Mouse (Mus musculus) MEL (cell line): ENCODE results near the gene Mcrip1.

Experiments
- BHLHE40 ChIP-seq: IDR thresholded peaks from 2 replicates; pipeline ENCODE4 v1.6.1; 2012; ENCODE audit warnings: low read depth, mild to moderate bottlenecking, inconsistent platforms, low read length, improper control_type of control experiment, borderline replicate concordance
- CHD1 ChIP-seq: IDR thresholded peaks from 2 replicates; pipeline ENCODE4 v1.6.1; 2012; ENCODE audit warnings: low read depth, mild to moderate bottlenecking, inconsistent platforms, low read length, improper control_type of control experiment
- CTCF ChIP-seq, 3 experiments: IDR thresholded peaks in 2 of 3; conservative IDR thresholded peaks in 1 of 3; 2 replicates each; pipeline ENCODE4 v1.5.1; 2011 to 2012; ENCODE audit warnings: low read length in 3 of 3, low read depth in 2 of 3, mild to moderate bottlenecking in 2 of 3, improper control_type of control experiment in 1 of 3, inconsistent platforms in 1 of 3, mixed read lengths in 1 of 3, moderate library complexity in 1 of 3; ENCODE audit not compliant: control insufficient read depth in 1 of 3, insufficient read depth in 1 of 3, poor library complexity in 1 of 3, severe bottlenecking in 1 of 3
- EP300 ChIP-seq, 2 experiments: IDR thresholded peaks; 2 replicates each; pipeline ENCODE4 v1.6.1; 2011; ENCODE audit warnings: improper control_type of control experiment in 2 of 2, low read length in 2 of 2, low read depth in 1 of 2, mild to moderate bottlenecking in 1 of 2
- MAX ChIP-seq: IDR thresholded peaks from 2 replicates; pipeline ENCODE4 v1.6.1; 2011; ENCODE audit warnings: low read length, improper control_type of control experiment
- NELFE ChIP-seq: IDR thresholded peaks from 2 replicates; pipeline ENCODE4 v1.6.1; 2011; ENCODE audit warnings: low read depth, low read length, improper control_type of control experiment
- POLR2A ChIP-seq, 2 experiments: IDR thresholded peaks; 2 replicates each; pipeline ENCODE4 v1.6.1; 2011 to 2012; ENCODE audit warnings: low read length in 2 of 2, mild to moderate bottlenecking in 2 of 2, control low read depth in 1 of 2, improper control_type of control experiment in 1 of 2, low read depth in 1 of 2, moderate library complexity in 1 of 2; ENCODE audit not compliant: control insufficient read depth in 1 of 2, insufficient read depth in 1 of 2, poor library complexity in 1 of 2
- SIN3A ChIP-seq: IDR thresholded peaks from 2 replicates; pipeline ENCODE4 v1.6.1; 2012; ENCODE audit warnings: low read length, improper control_type of control experiment, inconsistent platforms
- TAL1 ChIP-seq: IDR thresholded peaks from 2 replicates; pipeline ENCODE4 v1.6.1; 2012; ENCODE audit warnings: mild to moderate bottlenecking, inconsistent platforms, low read length, moderate library complexity, mixed read lengths
- ZC3H11A ChIP-seq: IDR thresholded peaks from 2 replicates; pipeline ENCODE4 v1.6.1; 2012; ENCODE audit warnings: low read depth, mild to moderate bottlenecking, inconsistent platforms, low read length, improper control_type of control experiment
- ZMIZ1 ChIP-seq: IDR thresholded peaks from 2 replicates; pipeline ENCODE4 v1.6.1; 2012; ENCODE audit warnings: low read depth, mild to moderate bottlenecking, inconsistent platforms, low read length, improper control_type of control experiment, moderate library complexity

DNA sequence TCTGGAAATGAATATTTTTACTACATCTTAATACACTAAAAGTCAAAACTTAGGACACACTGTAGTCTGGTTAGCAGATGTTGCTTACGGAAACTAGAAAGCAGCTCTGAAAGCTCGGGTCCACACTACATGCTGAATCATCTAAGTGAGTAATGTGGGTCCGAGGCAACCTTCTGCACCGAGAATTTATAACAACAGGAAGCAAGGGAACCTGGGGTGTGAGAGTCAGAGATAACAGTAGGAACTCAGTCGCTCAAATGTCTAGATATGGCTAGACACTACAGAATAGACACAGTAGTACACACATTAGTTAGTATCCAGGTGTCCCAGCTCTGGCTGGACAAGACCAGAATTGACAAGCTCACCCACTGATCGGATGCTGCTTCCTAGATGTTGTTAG, 39.0 kb upstream of the Mcrip1 start:
- TF ChIP-seq SIN3A (peak; percentile 85), MAX (0 out of 2 replicates have a peak, but pooled peaks have one; percentile 38), CTCF (IDR thresholded peaks at IDR 0.05 in 2 of 3, conservative IDR thresholded peaks at IDR 0.05 in 1 of 3; ENCODE audit: control insufficient read depth in 1 of 3, insufficient read depth in 1 of 3, low read depth in 2 of 3, low read length in 3 of 3, poor library complexity in 1 of 3, severe bottlenecking in 1 of 3) (no peak), BHLHE40 (0 out of 2 replicates have a peak, but pooled peaks have one; percentile 34), ZMIZ1 (no peak; the same call in 1 of the 2 replicates), POLR2A (IDR thresholded peaks at IDR 0.05; ENCODE audit: control insufficient read depth in 1 of 2, insufficient read depth in 1 of 2, low read depth in 1 of 2, low read length in 2 of 2, poor library complexity in 1 of 2) (0 out of 4 replicates have a peak, but pooled peaks of 1 of the 2 experiments have one; percentile 20), TAL1 (peak; percentile 91), EP300 (IDR thresholded peaks at IDR 0.05; ENCODE audit: low read depth in 1 of 2, low read length in 2 of 2) (peak; percentile 88 to 89), NELFE (no peak), ZC3H11A (no peak), CHD1 (no peak)
